Mouse (Mus musculus) retina, postnatal 7 days (tissue): ENCODE measurements around the gene Plcb4.

ENCODE experiments used
- DNase-seq: peaks from one replicate; pipeline ENCODE4 v3.0.0-alpha.2; 2012; ENCODE audit warnings: low read depth, low spot score

Plcb4 gene

GRCm38 (mm10) chr2:135853085-135853484, 194.3 kb downstream of the Plcb4 start:
- no peak for DNase-seq

GRCm38 (mm10) chr2:135854059-135854458, 195.2 kb downstream of the Plcb4 start:
- no peak for DNase-seq

GRCm38 (mm10) chr2:135855890-135856490, 197.2 kb downstream of the Plcb4 start:
- no peak for DNase-seq

- no peak for DNase-seq
Measured at GRCm38 (mm10) chr2:135856826-135857225, 198.0 kb downstream of the Plcb4 start.

- no peak for DNase-seq
Measured at GRCm38 (mm10) chr2:135861531-135862488, 203.0 kb downstream of the Plcb4 start.

GRCm38 (mm10) chr2:135862489-135863390, 203.9 kb downstream of the Plcb4 start:
- no peak for DNase-seq

GRCm38 (mm10) chr2:135863391-135864076, 204.7 kb downstream of the Plcb4 start:
- DNase-seq, result no peak

- DNase-seq, result no peak
Measured at GRCm38 (mm10) chr2:135866421-135866820, 207.6 kb downstream of the Plcb4 start.

GRCm38 (mm10) chr2:135866838-135867237, 208.0 kb downstream of the Plcb4 start:
- no peak for DNase-seq

- DNase-seq, result no peak
Measured at GRCm38 (mm10) chr2:135869637-135870036, 210.8 kb downstream of the Plcb4 start.

- DNase-seq, result no peak
Measured at GRCm38 (mm10) chr2:135873146-135873545, 214.3 kb downstream of the Plcb4 start.

GRCm38 (mm10) chr2:135873761-135874160, 214.9 kb downstream of the Plcb4 start:
- no peak for DNase-seq

GRCm38 (mm10) chr2:135875549-135875948, 216.7 kb downstream of the Plcb4 start:
- no peak for DNase-seq

GRCm38 (mm10) chr2:135879356-135879755, 220.5 kb downstream of the Plcb4 start:
- DNase-seq, result no peak

GRCm38 (mm10) chr2:135880269-135880760, 221.5 kb downstream of the Plcb4 start:
- DNase-seq, result no peak

- DNase-seq, result no peak
Measured at GRCm38 (mm10) chr2:135883359-135883758, 224.5 kb downstream of the Plcb4 start.

GRCm38 (mm10) chr2:135884534-135885180, 225.8 kb downstream of the Plcb4 start:
- DNase-seq, result no peak

- no peak for DNase-seq
Measured at GRCm38 (mm10) chr2:135885607-135886006, 226.8 kb downstream of the Plcb4 start.

- no peak for DNase-seq
Measured at GRCm38 (mm10) chr2:135886081-135886679, 227.4 kb downstream of the Plcb4 start.

- no peak for DNase-seq
Measured at GRCm38 (mm10) chr2:135887805-135888204, 229.0 kb downstream of the Plcb4 start.
